Mouse (Mus musculus) brain, adult 2 months (tissue): ENCODE results near the gene Lonrf2.
A peak's percentile ranks its signal among the peaks of the same experiment; 100 is the strongest.

Source experiments
- DNase-seq: peaks from one replicate; pipeline ENCODE4 v3.0.0; 2011; ENCODE audit warnings: low read depth, low spot score

The Lonrf2 gene

DNA sequence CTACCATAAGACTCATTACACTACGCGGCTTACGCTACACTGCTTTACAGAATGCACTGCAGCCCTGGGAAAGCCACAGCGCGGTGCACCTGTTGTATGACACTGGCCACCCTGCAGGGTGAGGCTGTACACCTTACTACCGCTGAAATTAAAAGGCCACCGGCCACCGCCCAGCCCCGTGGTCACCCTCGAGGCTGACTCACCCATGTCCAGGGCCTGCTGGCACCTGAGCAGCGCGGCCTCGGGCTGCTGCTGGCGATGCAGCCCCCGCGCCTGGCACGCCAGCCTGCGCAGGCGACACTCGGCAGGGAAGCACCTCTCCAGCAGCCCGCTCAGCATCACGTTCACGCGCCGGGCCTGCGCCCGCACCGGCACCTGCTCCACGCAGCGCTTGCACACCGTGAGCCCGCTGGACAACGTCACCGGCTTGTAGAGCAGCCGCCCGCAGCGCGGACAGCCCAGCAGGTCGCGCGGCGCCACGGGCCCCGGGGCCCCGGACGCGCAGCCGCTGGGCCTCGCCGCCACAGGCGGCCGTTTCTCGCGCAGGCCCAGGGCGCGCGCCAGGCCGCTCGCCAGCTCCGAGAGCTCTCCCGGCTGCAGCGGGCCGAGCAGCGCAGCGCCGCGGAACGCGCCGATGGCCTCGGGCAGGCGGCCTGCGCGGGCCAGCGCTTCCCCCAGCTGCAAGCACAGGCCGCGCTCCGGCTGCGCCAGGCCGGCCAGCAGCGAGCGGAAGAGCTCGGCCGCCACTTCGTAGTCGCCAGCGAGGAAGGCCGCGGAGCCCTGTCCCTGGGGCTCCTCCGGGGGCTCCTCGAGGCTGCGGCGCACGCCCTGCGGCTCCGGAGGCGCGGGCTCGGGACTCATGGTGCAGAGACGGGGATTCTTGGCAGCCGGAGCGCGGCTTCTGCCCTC lies 689 bp downstream of the Lonrf2 start:
- peak; percentile 85 for DNase-seq

GRCm38 (mm10) chr1:38834899-38835298 lies 1.6 kb downstream of the Lonrf2 start:
- DNase-seq: peak; percentile 76

DNA sequence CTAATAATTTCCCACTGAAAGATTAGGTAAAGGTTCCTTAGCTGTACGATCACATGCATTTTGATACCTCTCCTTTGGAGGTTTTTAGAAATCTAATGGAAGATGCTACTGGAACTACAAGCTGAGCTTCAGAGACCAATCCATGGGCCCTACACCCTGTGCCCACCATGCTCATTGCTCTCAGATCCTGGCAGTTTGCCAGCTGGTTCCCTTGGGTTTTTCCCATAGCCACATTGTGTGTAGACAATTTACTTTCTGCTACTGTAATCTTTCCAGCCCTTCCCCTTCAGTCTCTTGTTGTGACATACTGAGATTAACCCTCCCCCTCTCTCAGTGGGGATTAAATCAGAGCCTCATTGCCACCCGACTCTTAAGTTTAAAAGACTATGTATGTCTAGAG lies 11.6 kb downstream of the Lonrf2 start:
- DNase-seq: no peak

GRCm38 (mm10) chr1:38823851-38824250 lies 12.7 kb downstream of the Lonrf2 start:
- no peak for DNase-seq

DNA sequence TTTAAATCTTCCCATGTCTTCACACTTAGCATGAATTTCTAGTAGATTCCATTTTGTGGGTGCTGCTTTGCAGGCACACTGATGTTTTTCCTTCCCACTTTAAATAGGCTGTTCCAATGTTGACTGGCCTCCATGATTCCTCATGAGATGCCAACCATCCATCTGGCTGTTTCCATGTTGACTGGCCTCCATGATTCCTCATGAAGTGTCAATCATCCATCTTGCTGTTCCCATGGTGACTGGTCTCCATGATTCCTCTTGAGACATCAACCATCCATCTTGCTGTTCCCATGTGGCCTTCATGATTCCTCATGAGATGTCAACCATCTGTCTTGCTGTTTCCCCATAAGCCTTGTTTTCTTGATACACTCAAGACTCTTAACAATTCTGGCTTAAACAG lies 16.8 kb downstream of the Lonrf2 start:
- no peak for DNase-seq

DNA sequence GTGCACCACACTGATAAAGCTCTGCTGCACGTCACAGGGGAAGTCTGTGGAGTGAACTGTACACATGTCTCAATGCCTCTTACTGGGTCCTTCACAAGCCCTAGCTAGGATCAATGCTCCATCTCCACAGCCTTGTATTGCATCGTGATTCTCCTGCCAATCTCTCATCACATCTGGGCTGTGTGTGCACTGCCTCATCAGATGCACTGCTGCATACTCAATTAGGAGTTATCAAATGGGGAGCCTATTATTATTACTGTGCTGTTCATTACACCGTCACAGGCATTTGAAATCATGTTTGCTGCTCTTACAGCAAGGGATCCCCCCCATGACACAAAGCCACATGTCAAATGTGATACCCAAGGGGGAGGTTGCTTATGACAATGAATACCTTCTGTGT lies 18.8 kb downstream of the Lonrf2 start:
- DNase-seq: no peak

DNA sequence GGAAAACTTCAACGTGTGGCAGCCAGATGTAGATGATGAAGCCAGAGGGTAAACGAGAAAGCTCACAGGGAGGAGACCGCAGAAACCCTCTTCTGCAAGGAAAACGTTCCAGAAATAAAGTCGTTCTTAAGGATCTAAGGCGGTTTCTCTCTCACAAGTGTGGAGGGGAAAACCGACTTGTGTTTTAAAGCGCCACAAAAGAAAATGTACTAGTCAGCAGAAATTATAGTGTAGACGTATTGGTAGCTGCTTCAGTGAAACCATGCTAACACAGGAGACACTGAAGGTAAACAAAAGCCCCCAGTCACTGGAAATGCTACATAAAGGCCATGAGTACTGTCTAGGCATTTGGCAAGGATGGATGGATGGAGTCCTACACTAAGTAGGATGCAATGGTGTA lies 19.2 kb downstream of the Lonrf2 start:
- DNase-seq: peak; percentile 9

- DNase-seq: peak; percentile 66
Observed at GRCm38 (mm10) chr1:38816306-38816705, 20.2 kb downstream of the Lonrf2 start.

DNA sequence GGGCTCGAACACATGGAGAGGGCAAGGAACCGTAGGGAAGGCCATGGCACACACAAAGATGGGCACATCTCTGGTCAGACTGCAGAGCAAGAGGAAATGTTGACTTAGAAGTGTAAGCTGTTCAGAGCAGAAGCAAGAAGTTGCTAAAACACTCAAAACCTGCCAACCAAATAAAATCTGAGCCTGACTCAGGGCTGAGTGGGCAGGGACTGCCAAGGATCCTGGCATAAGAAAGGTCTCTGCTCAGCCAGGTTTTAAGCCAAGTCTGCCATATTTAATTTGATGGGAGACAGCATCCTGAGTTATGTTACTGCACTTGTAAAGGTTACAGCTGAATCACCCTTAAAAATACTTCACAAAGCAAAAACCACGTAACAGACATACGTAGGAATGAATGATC lies 29.4 kb downstream of the Lonrf2 start:
- DNase-seq: peak; percentile 84

GRCm38 (mm10) chr1:38800402-38800801 lies 36.1 kb downstream of the Lonrf2 start:
- no peak for DNase-seq

DNA sequence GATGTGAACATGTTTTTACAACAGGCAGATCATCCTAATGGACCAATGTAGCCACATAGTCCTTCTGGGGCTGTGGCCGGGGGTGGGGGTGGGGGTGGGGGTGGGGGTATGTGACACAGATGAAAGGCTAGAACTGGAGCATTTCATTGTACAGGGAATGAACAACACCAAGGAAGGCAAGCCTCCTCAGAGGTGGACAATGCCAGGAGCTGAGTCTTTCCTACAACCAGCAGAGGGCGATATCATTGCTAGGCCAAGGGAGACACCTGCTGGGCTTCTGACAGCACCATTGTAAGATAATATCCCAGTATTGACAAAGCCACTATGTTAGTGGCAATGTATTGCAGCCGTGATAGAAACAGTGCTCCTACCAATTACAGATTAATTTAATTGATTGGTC lies 37.2 kb downstream of the Lonrf2 start:
- peak; percentile 73 for DNase-seq

DNA sequence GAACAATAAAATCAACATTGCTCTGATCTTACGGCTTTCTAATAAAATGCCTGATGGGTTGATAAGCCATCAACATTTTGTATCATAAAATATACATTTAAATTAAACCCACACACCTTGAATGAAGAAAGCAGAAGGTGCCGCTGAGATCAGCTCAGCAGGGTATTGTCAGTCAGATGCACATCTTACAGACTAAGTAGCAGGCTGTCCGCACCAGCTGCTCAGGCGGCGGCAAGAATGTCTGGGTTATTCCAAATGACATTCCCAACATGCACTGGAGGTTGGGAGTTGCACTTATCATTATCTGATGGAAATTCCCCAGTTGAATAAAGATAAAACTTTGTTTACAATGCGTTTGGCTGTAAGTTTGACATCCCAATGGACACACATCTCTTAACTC lies 39.6 kb downstream of the Lonrf2 start:
- no peak for DNase-seq

DNA sequence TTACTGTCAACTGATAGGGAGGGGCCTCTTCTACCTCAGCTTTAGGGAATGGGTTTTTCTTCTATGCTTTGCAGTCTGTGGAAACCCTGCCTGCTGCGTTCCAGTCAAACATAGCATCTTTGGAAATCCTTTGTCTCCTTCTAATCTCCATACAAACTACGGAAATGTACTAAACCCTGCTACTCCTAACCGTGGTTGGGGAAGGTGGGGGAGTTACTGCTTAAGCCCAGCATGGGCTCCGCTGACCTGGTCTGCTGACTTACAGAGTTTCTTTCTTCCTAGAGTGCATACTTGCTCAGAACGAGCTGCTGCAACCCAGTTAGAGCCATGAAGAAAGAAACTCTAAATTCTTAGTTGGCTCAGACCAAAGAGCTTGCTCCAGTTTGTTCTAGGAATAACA lies 41.0 kb downstream of the Lonrf2 start:
- DNase-seq: peak; percentile 12

DNA sequence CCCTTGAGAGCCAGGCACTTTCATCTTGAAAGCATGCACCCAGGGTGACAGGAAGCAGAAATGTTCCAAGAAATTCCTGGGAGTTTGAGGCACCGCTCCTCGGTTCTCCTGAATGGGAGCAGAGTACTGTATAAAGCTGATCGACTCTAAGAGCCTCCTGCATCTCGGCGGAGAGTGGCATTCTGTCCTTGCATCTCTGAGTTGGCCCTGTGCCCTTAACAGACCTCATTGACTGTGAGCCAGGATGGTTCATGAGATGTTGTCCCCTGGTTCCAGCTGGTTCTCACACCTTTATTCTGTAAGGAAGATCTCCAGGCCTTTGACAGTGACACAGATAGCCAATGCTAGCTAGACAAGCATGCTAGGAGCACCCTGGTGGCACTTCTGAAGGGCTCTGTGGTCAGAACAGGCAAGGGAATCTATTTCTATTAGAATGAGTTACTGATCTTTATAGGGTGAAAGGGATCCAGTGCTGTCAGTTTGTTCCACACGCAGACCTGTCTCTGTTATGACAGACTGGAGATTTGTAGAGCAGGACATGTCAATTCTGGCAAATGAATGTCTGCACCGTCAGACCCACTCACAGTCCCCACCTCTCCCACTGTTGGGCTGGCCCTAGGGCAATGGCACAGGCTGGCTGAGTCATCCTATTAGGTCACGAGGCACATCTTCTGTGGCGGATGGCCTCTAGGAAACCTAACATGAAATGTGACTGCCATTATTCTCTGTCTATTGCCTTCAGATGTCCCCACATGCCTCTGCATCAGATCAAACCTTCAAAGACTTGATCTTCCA lies 45.3 kb downstream of the Lonrf2 start:
- DNase-seq: no peak

- DNase-seq: no peak
Observed at GRCm38 (mm10) chr1:38789988-38790602, 46.4 kb downstream of the Lonrf2 start.

- peak; percentile 41 for DNase-seq
Observed at GRCm38 (mm10) chr1:38788904-38789303, 47.6 kb downstream of the Lonrf2 start.

GRCm38 (mm10) chr1:38787443-38787842 lies 49.1 kb downstream of the Lonrf2 start:
- DNase-seq: peak; percentile 83

GRCm38 (mm10) chr1:38786358-38786757 lies 50.2 kb downstream of the Lonrf2 start:
- no peak for DNase-seq

DNA sequence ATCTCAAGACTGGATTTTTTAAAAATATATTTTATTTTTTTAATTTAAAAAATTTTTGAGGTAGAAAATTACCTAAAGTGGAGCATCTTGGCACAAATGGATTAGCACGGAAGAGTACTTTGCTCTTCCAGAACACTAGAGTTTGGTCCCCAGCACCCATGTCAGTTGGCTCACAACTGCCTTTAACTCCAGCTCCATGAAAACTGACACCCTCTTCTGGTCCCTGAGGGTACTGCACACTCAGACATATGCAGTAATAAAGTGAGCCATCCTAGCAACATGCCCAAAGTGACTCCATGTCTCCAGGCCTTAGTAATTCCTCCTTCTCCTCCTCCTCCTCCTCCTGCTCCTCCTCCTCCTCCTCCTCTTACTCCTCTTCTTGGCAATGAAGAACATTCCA lies 58.2 kb downstream of the Lonrf2 start:
- DNase-seq: no peak

- no peak for DNase-seq
Observed at GRCm38 (mm10) chr1:38777500-38777899, 59.0 kb downstream of the Lonrf2 start.

DNA sequence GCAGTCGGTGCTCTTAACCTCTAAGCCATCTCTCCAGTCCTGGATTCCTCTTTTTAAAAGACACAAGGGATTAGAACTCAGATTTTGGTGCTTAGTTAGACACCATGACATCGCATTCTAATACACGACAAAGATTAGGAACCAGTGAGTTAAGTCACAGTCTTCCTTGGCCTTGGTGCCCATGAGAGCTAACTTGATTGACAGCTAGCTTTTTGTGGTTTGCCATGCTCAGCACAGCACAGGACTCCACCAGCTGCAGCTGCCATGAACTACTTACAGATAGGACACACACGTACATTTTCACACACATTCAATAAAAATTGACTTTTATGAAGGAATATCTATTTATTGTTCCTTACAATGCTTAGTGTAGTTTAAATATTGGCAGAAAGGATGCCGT lies 60.8 kb downstream of the Lonrf2 start:
- DNase-seq: no peak

- DNase-seq: no peak
Observed at GRCm38 (mm10) chr1:38770676-38771075, 65.8 kb downstream of the Lonrf2 start.
